Mouse (Mus musculus) adrenal gland, postnatal 36 days (tissue): Measurements from ENCODE around the gene Cfap57. TPM values are rescaled to one million over a fixed set of nuclear protein-coding genes. Genes with fewer than 3 reads are reported as not detected.
"Not testable (repeated sequence)": the region's sequence is repeated elsewhere in the genome, so short reads cannot be mapped to it uniquely, and the experiment has no call there.

Experiments used
- DNase-seq, 2 experiments: peaks; one replicate each; pipeline ENCODE4 v3.0.0; 2021; ENCODE audit warnings: mixed read lengths in 1 of 2
- total RNA-seq, 2 experiments: library from RNA; stranded (reverse); gene quantifications; 2 replicates each; pipeline ENCODE4 v1.2.3; 2021

Gene Cfap57
- total RNA-seq, 2 experiments from 2014 or later: not detected

DNA sequence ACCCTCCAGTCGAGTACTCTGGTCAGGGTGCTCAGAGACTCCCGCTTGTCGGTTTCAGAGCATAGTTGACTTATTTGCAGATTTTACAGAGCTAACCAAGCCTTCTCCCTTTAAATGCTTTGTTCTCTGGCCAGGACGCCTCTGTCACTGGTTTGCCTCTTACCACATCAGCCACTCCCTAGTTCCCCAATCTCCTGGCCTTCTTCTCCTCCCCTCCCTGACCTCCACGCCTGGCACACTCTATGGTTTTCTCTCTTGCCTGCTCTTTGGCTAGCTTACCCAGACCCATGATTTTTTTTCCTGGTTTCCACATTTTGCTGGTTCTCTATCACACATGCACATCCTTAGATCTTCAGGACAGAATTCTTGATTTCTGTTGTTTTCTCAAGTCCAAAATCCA lies 102.4 kb downstream of the Cfap57 start:
- no peak for DNase-seq

DNA sequence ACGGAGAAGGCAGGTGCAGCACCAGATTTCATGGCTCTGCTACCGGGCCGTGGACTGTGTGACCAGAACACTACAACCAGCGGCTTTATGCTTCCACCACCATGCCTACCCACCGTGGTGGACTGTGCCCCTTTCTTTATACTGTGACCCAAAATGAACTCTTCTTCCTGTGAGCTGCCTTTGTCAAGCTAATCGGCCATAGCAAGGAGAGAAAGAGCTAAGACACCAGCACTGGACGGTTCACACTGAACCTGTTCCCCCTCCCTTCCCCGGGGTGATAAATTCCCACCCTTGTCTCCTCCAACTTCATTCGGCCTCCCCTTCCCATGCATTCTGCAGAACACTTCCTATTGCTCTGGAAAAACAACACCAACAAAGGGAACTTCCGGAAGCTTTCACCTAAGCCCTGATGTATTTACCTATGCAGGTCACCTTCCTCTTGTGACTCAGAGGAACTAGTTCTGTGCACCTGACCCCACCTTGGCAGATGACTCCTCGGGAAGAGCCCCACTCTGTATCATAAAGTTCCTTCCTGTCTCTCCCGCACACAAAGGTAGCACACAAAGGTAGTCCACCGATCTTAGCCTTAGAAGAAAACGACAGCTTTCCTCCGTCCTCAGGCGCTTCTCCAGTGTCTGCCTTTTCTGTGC lies 103.0 kb downstream of the Cfap57 start:
- DNase-seq: no peak

GRCm38 (mm10) chr4:118516699-118517496 lies 103.7 kb downstream of the Cfap57 start:
- peak in 1 of 2 experiments; percentile 9 for DNase-seq

- DNase-seq: peak in 1 of 2 experiments; percentile 1
Observed at GRCm38 (mm10) chr4:118509050-118509449, 111.5 kb downstream of the Cfap57 start.

- not testable (repeated sequence) for DNase-seq
Observed at GRCm38 (mm10) chr4:118507171-118507570, 113.4 kb downstream of the Cfap57 start.

DNA sequence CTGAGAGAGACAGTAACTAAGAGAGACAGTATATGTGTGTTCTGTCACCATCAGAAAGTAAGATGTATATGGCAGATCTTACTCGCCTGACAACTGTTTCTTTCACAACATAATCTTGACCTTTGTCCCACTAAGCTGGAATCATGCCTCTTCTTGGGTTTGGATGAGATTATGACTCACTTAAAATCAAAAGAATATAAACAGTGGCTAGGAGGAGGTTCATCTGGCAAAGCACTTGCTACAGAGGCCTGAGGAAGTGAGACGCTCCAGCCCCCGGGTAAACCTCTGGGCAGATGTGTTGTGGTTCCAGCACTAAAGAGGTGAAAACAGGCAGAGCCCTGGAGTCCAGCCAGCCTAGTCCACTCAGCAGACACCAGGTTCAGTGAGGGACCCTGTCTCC lies 115.0 kb downstream of the Cfap57 start:
- DNase-seq: no peak

Other genes starting within 250 kb of the Cfap57 start
- 10 to 100 TPM; 20.0 to 21.6 TPM for gene Szt2, start 211.5 kb downstream of the Cfap57 start, total RNA-seq
- 10 to 100 TPM; 69.6 to 74.0 TPM for gene Med8, start 211.4 kb downstream of the Cfap57 start, total RNA-seq
- gene Elovl1, start 192.7 kb downstream of the Cfap57 start, total RNA-seq: 100 to 1,000 TPM in 1 of 2 experiments, 10 to 100 TPM in 1; 91.2 to 115 TPM
- 1 to 10 TPM; 7.6 to 8.5 TPM for gene Cdc20, start 183.4 kb downstream of the Cfap57 start, total RNA-seq
- gene Mpl, start 163.3 kb downstream of the Cfap57 start, total RNA-seq: under 1 TPM in 1 of 2 experiments, not detected in 1; 0.13 TPM
- gene Tie1, start 130.7 kb downstream of the Cfap57 start, total RNA-seq: 10 to 100 TPM; 31.9 to 61.4 TPM
- gene 2610528J11Rik, start 93.8 kb downstream of the Cfap57 start, total RNA-seq: not detected
- gene Tmem125, start 76.7 kb downstream of the Cfap57 start, total RNA-seq: not detected
- 10 to 100 TPM; 82.2 to 94.1 TPM for gene Ebna1bp2, start within 50 bp of the Cfap57 start, total RNA-seq
- not detected for gene Olfr62, start 38.2 kb upstream of the Cfap57 start, total RNA-seq
- not detected for gene Olfr1342, start 72.0 kb upstream of the Cfap57 start, total RNA-seq
- not detected for gene Olfr1341, start 82.7 kb upstream of the Cfap57 start, total RNA-seq
- gene Olfr1340, start 99.4 kb upstream of the Cfap57 start, total RNA-seq: not detected
- gene Olfr1339, start 111.4 kb upstream of the Cfap57 start, total RNA-seq: not detected
- gene Olfr1338, start 138.0 kb upstream of the Cfap57 start, total RNA-seq: not detected
- gene Olfr1337, start 161.8 kb upstream of the Cfap57 start, total RNA-seq: not detected
- gene Olfr1335, start 189.2 kb upstream of the Cfap57 start, total RNA-seq: not detected
- not detected for gene Olfr1333, start 215.5 kb upstream of the Cfap57 start, total RNA-seq
- not detected for gene Olfr1331, start 243.9 kb upstream of the Cfap57 start, total RNA-seq